Mouse (Mus musculus) stomach, postnatal 0 days (tissue): ENCODE results near the gene Ttll12.

ENCODE experiments used
- CTCF ChIP-seq: IDR thresholded peaks from 2 replicates; pipeline ENCODE4 v1.5.1; 2016; ENCODE audit warnings: antibody characterized with exemption, low read depth, mild to moderate bottlenecking, moderate library complexity
- EP300 ChIP-seq: optimal IDR thresholded peaks from 2 replicates; pipeline ENCODE3; 2016; ENCODE audit warnings: antibody characterized with exemption

GRCm38 (mm10) chr15:83534960-83535889 lies 59.7 kb downstream of the Ttll12 start:
- no peak for TF ChIP-seq CTCF
- no peak for TF ChIP-seq EP300
